Mouse (Mus musculus) neural tube, embryonic 10.5 days (tissue): Measurements from ENCODE around the gene Icam5.
A peak's percentile ranks its signal among the peaks of the same experiment; 100 is the strongest.
"Not testable (repeated sequence)": the region's sequence is repeated elsewhere in the genome, so short reads cannot be mapped to it uniquely, and the experiment has no call there.

Experiments used
- DNase-seq: peaks from one replicate; pipeline ENCODE4 v3.0.0-alpha.2; 2017; ENCODE audit warnings: low spot score; ENCODE audit errors: extremely low spot score

Gene Icam5

DNA sequence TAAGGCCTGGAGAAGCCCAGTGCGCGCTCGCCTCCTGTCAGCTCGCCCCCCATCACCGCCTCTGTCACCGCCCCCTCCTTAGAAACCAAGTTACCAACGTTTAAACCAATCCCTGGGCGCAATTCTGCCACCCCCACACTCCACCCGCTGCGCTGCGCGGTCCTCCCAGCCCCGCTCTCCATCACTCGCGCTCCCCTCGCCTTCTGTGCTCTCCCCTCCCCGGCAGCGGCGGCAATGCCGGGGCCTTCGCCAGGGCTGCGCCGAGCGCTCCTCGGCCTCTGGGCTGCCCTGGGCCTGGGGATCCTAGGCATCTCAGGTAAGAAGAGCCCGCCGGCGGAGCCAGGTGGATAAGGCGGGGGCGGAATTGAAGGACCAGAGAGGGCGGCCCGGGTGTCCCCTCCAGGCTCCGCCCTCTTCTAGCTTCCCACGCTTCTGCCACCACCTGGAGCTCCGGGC is at the start of gene Icam5:
Gene Icam5 (plus strand): TSS at position 178 of the 456 bp plus-strand sequence.
- DNase-seq, result peak; percentile 47

DNA sequence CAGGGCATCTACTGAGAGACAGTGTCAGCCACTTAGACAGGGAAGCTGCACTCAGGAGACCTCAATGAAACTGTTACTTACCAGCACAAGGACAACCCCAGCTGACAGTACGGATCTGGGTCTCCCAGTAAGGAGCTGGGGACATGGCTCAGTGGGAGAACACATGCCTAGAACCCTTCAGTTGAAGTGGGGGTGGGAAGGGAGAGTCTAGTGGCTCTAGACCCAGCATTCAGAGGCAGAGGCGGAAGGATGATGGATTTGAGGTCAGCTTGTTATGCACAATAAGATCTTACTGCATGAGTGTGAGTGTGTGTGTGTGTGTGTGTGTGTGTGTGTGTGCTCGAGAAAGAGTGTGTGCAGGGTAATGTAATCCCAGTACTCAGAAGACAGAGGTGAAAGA is 49.7 kb upstream of the Icam5 start:
- DNase-seq, result no peak

DNA sequence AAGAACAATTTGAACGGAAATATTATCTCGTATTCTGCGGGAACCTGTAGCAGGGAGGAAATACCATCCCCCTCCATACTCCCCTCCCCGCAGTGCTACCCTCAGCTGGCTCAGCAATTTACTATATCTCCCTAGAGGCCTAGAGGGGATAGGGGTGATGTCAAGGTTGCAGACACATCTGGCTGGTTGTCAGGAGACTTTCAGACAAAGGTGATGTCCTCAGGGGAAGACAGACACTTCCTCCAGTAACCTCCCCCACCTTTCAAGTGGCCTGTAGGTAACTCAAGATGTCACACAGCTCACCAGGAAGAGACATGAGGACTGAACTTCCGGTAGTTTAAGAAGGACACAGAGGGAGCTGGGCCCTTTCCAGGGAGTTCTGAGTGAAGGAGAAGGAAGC is 48.7 kb upstream of the Icam5 start:
- no peak for DNase-seq

DNA sequence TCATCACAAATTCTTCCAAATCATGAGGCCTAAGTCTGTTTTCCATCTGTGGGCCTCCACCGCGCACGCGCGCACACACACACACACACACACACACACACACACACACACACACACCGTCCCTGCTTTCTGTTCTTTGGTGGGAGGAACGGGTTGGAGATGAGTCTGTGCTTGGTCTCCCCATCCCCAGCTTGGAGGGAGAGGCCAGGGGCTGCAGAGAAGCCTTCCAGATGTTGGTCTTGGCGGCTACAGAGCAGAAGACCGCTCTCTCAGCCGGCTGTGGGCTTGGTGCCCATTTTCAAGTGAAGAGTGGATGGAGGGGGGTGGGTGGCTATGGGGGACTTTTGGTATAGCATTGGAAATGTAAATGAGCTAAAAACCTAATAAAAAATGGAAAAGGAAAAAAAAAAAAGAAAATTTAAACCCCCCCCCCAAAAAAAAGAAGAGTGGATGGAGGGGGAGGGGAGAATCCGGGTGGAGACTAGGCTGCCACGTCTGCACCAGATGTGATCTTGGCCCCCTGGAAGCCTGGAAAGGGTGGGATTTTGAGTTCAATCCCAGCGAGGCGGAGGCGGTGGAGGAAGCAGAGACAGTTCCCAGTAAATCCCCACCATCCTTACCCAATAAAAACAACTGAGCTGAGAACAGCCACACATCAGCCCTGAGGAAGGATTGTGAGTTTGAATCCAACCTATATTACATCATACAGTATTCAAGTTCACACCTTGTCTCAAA is 44.8 kb upstream of the Icam5 start:
- DNase-seq, result no peak

DNA sequence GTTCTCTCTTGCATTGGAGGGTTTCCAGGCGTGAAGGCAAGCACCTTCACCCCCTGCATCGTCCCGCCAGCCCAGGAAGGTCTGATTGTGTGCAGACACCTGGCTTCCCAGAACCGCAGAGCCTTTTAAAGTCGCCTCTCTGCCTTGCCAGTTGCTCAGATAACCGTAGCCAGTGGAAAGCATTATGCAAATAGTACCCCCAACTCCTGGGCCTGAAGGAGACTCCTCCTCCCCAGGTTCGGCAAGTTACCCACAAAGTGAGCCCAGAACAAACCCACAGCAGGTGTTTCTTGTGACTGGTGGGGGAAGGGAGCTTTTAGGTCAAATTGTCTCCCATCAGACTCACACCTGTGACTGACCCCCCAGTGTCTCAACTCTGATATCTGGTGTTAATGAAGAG is 43.9 kb upstream of the Icam5 start:
- DNase-seq, result no peak

DNA sequence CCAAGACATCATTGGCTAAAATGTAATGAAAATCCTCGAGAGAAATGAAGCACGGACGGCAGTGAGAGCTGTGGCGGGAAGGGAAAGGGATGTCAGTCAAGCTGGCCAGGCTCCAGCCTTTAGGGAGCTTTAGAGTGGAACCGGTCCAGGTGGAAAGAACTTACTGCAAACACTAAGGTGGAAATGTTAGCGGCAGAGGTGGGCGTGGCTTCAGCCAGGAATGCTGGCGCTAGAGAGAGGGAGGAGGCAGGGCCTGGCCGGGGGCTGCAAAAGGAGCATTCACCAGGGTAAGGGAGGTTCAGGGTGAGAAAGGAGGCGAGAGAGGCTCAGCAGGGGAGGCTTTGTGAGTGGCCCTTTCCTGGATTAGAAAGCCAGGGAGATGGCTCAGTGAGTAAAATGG is 41.0 kb upstream of the Icam5 start:
- DNase-seq, result no peak

DNA sequence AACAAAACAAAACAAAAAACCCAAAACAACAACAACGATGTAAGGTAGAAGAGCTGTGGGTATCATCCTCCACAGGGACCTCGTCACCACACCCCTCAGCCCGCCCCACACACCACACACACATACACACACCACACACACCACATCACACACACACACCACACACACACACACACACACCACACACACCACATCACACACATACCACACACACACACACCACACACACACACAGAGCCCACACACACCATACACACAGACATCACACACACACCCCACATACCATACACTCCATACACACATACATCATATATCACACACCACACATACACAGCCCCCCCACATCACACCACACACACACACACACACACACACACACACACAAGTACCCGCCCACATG is 40.3 kb upstream of the Icam5 start:
- DNase-seq, result no peak

DNA sequence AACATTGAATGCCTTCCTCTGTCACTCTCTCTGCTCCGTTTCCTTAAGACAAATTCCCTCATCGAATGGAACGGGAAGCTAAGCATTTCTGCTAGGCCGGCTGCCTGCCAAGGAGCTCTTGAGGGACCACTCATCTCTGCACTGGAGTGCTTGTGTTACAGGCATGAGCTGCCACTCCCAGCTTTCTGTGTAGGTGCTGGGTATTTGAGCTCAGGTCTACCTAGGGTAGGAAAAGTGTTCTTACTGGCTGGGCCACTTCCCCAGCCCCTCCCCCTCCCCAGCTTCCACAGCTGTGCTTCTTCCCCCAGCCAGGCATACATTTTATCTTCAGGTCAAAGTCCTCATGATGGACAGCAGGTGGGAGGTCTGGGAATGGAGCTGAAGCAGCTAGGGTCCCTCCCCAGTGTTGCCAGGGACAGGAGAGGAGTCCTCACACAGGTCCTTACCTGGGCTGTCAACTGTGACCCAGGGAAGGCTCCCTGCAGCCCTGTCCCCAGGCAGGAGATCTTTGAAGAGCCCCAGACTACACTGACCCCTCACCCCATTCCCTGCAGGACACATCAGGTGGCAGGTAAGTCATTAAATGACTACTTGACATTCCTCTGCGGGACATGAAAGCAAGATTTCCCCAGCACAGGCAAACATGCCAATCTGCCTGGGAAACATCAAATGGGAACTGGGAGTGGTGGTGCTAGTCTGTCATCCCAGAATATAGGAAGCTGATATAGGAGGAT is 38.5 kb upstream of the Icam5 start:
- no peak for DNase-seq

DNA sequence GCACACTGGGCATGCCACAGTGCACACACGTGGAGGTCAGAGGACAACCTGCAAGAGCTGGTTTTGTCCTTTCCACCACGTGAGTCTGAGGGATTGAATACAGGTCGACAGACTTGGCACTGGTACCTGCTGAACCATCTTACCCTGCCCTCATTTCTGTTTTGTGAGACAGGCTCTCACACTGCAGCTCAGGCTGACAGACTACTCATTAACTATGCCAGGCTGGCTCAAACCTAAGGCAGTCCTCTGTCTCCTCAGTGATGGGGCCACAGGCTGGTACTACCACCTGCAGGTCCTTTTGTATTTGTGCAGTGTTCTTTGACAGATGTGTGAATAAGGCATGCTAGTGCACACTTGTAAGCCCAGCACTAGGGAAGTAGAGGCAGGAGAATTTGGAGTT is 36.8 kb upstream of the Icam5 start:
- no peak for DNase-seq

DNA sequence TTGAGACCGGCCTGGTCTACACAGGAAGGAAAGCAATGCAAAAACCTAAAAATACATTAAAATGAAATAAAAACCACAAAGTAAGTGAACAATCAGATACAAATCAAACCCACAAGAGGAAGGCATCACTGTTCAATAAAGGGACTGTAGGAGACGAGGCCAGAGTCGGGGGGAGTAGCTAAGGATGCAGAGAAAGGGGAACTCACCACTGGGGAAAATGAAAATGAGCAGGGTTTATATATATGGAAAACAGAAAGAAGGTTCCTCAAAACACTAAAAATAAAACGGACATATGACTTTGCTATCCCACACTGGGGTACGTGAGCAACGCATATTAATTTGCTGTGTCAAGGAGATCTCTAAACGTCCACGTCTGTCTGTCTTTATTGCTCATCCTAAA is 34.8 kb upstream of the Icam5 start:
- no peak for DNase-seq

DNA sequence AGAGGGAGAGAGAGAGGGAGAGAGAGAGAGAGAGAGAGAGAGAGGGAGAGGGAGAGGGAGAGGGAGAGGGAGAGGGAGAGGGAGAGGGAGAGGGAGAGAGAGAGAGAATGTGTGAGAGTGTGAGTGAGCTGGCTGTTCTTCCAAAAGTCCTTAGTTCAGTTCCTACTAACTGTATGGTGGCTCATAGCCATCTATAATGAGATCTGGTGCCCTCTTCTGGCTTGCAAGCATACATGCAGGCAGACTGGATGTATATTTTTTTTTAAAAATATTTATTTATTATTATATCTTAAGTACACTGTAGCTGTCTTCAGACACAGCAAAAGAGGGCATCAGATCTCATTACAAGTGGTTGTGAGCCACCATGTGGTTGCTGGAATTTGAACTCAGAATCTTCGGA is 33.5 kb upstream of the Icam5 start:
- not testable (repeated sequence) for DNase-seq

DNA sequence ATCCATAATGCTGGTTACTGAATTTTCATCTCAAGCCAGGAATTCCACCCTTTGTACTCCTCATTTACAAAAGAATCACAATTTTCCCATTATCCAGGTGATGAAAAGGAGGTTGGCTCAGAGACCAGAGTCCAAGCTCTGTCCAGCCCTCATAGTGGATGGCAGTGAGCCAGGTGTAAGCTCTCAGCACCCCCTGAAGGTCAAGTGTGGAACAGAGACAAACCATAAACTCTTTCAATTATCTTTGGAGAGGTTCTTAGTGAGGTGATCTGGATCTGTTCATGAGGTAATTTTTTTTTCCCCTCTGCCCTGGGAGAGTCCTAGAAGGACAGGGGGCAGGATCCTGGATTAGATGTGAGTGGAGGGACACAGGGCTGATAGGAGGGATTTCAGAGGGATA is 31.1 kb upstream of the Icam5 start:
- no peak for DNase-seq

DNA sequence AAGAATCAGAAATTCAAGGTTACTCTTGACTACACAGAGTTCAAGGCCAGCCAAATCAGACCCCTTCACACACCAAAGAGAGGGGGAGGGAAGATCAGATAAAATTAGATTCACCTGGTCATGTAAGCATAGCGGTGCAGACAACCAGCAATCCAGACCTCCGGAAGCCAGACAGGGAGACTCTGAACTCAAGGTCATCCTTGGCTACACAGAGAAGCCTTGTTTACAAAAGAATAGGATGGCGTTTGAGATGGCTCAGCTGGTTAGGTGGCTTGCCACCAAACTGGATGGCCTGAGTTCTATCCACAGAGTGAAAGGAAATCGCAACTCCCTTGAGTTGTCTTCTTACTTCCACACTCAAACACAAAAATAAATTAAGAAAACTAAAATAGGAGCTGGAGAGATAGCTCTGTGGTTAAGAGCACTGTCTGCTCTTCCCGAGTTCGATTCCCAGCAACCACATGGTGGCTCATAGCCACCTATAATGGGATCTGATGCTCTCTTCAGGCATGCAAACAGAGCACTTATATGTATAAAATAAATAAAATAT is 30.1 kb upstream of the Icam5 start:
- no peak for DNase-seq

DNA sequence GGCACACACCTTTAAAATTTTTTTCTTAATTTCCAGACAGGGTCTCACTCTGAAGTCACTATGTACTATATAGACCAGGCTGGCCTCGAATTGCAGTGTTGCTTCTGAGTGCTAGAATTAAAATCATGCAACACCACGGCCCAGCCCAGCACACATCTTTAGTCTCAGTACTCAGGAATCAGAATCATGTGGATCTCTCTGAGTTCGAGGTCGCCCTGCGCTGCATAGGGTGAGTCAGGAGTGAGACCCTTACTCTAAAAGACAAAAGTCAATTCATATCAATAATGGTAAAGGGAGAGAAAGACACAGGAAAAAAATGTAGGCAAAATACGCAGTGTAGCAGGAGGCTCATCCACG is 29.6 kb upstream of the Icam5 start:
- no peak for DNase-seq

DNA sequence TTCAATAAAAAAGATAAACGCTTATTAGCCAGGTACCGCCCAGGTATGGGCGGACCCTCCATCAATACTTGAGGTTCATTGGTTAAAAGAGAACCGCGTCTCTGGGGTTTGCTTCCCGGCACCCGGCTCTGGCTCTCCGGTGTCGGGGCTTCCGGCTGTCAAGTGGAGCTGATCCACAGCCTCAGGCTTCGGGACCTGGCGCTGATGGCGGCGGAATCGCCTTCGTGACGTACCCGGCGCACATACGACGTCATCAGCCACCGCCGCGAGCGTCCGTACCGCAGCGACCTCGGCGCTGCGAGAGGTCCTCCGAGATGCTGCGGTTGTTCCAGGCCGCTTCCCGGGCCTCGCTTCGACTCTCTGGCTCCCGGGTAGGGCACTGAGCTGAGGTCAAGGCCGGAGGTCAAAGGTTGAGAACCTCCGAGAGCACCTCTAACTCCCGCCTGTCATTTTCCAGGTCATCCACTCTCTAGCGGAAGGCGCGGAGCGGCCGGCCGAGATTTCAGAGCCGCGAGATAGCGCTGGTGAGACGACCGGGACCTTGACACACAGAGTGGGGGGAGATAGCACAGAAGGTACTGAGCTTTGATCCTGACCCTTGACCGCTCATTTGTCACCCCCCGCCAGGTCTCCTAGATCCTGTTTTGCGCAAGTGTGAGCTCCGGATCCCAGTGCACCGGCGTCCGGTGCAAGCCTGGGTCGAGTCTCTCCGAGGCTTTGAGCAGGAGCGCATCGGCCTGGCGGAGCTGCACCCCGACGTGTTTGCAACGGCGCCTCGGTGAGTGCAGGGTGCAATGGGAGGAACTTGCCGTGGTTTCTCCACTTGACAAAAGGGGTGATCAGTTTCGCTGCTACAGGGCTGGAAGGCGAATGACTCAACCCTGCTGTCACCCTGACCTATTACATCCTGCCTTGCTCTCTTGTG is 29.0 kb upstream of the Icam5 start, which contains the start of gene Mrpl4:
Gene Mrpl4 (plus strand): TSS at position 112 of the 925 bp plus-strand sequence.
- DNase-seq, result peak; percentile 95

DNA sequence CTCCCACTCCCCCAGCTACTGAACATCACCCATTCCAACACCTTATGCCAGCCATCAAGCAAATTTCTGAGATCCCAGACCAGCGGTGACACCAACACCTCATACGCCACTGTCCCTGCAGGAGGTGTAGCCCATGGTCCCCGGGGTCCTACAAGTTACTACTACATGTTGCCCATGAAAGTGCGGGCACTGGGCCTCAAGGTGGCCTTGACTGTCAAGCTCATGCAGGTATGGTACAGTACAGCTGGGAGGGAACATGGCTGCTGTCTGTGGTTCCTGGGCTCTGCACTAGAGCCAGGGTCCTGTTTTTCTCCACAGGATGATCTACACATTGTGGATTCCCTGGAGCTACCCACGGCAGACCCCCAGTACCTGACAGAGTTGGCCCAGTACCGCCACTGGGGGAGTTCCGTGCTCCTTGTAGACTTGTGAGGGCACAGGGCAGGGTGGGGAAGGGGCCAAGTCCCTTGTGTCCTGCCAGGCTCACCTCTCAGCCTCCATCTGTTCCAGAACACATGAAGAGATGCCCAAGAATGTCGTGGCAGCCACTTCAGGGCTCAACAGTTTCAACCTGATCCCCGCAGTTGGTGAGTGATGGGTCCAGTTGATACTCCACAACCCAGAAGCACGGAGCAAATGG is 24.4 kb upstream of the Icam5 start:
- DNase-seq, result no peak

DNA sequence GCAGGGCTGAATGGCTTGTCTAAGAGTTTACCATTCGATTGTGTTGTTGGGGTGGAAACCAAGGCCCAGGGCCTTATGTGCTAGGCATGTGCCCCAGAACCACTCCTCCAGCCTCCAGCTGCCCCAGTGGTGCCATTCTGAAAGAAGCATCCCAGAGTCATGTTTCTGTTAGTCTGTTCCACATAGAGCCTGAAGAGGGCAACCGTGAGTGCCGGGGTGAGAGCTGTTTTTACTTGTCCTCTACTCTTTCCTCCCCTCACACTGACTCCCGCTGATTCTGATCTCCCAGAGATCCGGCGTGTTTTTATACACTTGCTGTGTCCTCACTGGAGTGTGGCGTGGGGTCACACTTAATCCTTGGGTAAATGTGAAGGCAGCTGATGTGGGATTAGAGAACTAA is 23.9 kb upstream of the Icam5 start:
- DNase-seq, result no peak

DNA sequence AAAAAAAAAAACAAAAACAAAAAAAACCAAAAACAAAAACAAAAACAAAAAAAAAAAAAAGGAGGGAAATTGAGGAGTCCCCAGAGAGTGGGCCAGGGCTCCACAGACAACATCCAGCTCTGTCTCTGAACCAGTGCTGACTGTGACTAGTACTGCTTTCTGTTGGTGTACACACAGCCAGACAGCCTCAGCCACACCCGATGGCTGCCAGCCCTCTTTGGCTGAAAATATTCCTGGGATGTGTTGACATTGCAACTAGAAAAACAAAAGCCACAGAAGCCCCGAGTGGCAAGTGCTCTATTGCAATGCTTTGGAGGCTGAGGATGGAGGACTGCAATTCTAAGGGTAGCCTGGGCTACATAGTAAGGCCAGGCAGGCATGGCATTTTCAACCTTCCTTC is 21.5 kb upstream of the Icam5 start:
- no peak for DNase-seq

DNA sequence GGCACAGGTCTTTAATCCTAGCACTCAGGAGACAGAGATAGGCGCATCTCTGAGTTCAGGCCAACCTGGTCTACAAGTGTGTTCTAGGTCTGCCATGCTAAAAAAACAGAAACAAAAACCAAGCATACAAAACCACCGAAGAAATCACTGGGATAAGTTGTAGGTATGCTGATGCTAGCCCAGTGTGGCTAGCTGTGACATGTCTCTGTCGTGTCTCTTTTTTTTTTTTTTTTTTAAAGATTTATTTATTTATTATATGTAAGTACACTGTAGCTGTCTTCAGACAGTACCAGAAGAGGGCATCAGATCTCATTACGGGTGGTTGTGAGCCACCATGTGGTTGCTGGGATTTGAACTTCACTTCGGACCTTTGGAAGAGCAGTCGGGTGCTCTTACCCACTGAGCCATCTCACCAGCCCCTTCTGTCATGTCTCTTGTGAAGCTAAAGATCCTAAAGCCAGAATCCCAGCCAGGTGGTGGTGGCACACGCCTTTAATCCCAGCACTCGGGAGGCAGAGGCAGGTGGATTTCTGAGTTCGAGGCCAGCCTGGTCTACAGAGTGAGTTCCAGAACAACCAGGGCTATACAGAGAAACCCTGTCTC is 20.8 kb upstream of the Icam5 start:
- DNase-seq, result not testable (repeated sequence)

DNA sequence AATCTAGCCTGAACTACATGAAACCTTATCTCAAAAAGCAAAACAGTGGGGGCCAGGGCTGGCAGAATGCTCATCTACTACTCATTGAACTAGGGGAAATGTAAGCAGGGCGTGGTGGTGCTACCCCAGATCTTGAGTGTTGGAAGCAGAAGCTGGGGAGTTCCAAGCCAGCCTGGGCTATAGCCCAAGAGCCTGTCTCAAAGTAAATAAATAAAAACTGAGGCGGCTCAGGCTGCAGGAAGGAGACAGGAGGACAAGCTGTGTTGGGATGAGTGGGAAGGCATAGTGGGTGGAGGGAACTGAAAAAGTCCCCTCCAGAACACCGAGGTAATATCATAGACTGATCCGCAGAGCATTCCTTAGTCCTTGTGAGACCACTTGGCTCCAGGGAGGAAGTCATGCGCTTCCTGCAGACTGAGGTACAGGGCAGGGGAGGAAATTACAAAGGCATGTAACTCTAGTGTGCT is 20.0 kb upstream of the Icam5 start:
- no peak for DNase-seq

DNA sequence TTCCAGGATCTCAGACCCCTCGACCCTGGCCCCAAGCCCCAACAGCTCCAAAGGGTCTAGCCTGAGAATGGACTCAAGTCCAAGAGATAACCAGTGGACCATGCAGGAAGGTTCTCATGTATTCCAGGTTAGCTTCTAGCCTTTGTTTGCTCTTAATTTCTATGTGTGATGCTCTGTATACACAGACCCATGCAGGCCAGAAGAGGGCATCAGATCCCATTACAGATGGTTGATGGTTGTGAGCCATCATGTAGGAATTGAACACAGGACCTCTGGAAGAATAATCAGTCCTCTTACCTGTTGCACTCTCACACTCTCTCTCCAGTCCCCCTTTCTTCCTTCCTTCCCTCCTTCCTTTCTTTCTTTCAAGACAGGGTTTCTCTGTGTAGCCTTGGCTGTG is 19.5 kb upstream of the Icam5 start:
- DNase-seq, result no peak
